Mouse (Mus musculus) frontal cortex, adult (tissue): ENCODE data around the gene Adam15.
A peak's percentile ranks its signal among the peaks of the same experiment; 100 is the strongest.

Source experiments
- ATAC-seq: cut with Nextera tagmentation; 2 replicates; pipeline ENCODE4 v1.9.2; 2017; ENCODE audit warnings: mild to moderate bottlenecking, moderate library complexity, mixed read lengths; ENCODE audit not compliant: low TSS enrichment

The Adam15 gene

GRCm38 (mm10) chr3:89322514-89323165 is 27.2 kb downstream of the Adam15 start, which contains the start of gene Efna3:
Efna3 (minus strand) TSS chr3:89322965.
- ATAC-seq: peak; percentile 26

GRCm38 (mm10) chr3:89322131-89322500 is 27.7 kb downstream of the Adam15 start:
- ATAC-seq: 0 out of 2 replicates have a peak, but pooled peaks have one; percentile 10

- no peak for ATAC-seq
Measured at GRCm38 (mm10) chr3:89321183-89322130, 28.3 kb downstream of the Adam15 start.

- no peak for ATAC-seq
Measured at GRCm38 (mm10) chr3:89320581-89321182, 29.1 kb downstream of the Adam15 start.

- no peak for ATAC-seq
Measured at GRCm38 (mm10) chr3:89319591-89320350, 30.0 kb downstream of the Adam15 start.

- ATAC-seq: no peak
Measured at GRCm38 (mm10) chr3:89318971-89319590, 30.7 kb downstream of the Adam15 start.

GRCm38 (mm10) chr3:89318316-89318715 is 31.5 kb downstream of the Adam15 start:
- ATAC-seq: no peak

GRCm38 (mm10) chr3:89317246-89317645 is 32.5 kb downstream of the Adam15 start:
- ATAC-seq: no peak; the same call in 1 of the 2 replicates

GRCm38 (mm10) chr3:89316833-89317232 is 33.0 kb downstream of the Adam15 start:
- peak; percentile 34 for ATAC-seq

GRCm38 (mm10) chr3:89315930-89316831 is 33.6 kb downstream of the Adam15 start:
- ATAC-seq: no peak

- ATAC-seq: no peak
Measured at GRCm38 (mm10) chr3:89315195-89315929, 34.4 kb downstream of the Adam15 start.

- ATAC-seq: no peak
Measured at GRCm38 (mm10) chr3:89314791-89315190, 35.0 kb downstream of the Adam15 start.

GRCm38 (mm10) chr3:89314340-89314739 is 35.5 kb downstream of the Adam15 start:
- no peak for ATAC-seq

GRCm38 (mm10) chr3:89308089-89308488 is 41.7 kb downstream of the Adam15 start:
- peak; percentile 86 for ATAC-seq

- ATAC-seq: no peak
Measured at GRCm38 (mm10) chr3:89305551-89306325, 44.1 kb downstream of the Adam15 start.

GRCm38 (mm10) chr3:89305105-89305504 is 44.7 kb downstream of the Adam15 start:
- no peak for ATAC-seq

- ATAC-seq: no peak
Measured at GRCm38 (mm10) chr3:89304440-89304839, 45.4 kb downstream of the Adam15 start.

GRCm38 (mm10) chr3:89300514-89300913 is 49.3 kb downstream of the Adam15 start:
- ATAC-seq: no peak

- ATAC-seq: no peak
Measured at GRCm38 (mm10) chr3:89300071-89300470, 49.7 kb downstream of the Adam15 start.
